Mouse (Mus musculus) mature B cell (primary cell): ENCODE results near the gene Ssh2.

Experiments used
- in situ Hi-C: fragments of 300-500 bp; cut with MboI; formaldehyde crosslinking; loops from 2 replicates; pipeline ENCODE4 v1.14.3; 2019

Ssh2 gene

GRCm38 (mm10) chr11:77215951-77216760 is at the start of gene Ssh2:
Gene Ssh2 (plus strand): TSS chr11:77216287.
- in situ Hi-C loops = no loop called here

GRCm38 (mm10) chr11:77173731-77174130 is 42.4 kb upstream of the Ssh2 start:
- in situ Hi-C loops = no loop called here

- in situ Hi-C loops = no loop called here
Measured at GRCm38 (mm10) chr11:77174531-77174930, 41.6 kb upstream of the Ssh2 start.

- in situ Hi-C loops = no loop called here
Measured at GRCm38 (mm10) chr11:77179771-77180170, 36.3 kb upstream of the Ssh2 start.

- in situ Hi-C loops = no loop called here
Measured at GRCm38 (mm10) chr11:77180886-77181285, 35.2 kb upstream of the Ssh2 start.

- in situ Hi-C loops = no loop called here
Measured at GRCm38 (mm10) chr11:77181528-77181927, 34.6 kb upstream of the Ssh2 start.

GRCm38 (mm10) chr11:77182041-77182440 is 34.0 kb upstream of the Ssh2 start:
- in situ Hi-C loops = no loop called here

- in situ Hi-C loops = no loop called here
Measured at GRCm38 (mm10) chr11:77182616-77183015, 33.5 kb upstream of the Ssh2 start.

GRCm38 (mm10) chr11:77184926-77185325 is 31.2 kb upstream of the Ssh2 start:
- in situ Hi-C loops = no loop called here

GRCm38 (mm10) chr11:77188868-77189267 is 27.2 kb upstream of the Ssh2 start, which contains the start of gene Efcab5:
Gene Efcab5 (minus strand): TSS chr11:77188968.
- in situ Hi-C loops = no loop called here

GRCm38 (mm10) chr11:77193410-77193809 is 22.7 kb upstream of the Ssh2 start:
- in situ Hi-C loops = no loop called here

GRCm38 (mm10) chr11:77193941-77194553 is 22.0 kb upstream of the Ssh2 start:
- in situ Hi-C loops = no loop called here

GRCm38 (mm10) chr11:77194762-77195161 is 21.3 kb upstream of the Ssh2 start:
- in situ Hi-C loops = no loop called here

- in situ Hi-C loops = no loop called here
Measured at GRCm38 (mm10) chr11:77195360-77196109, 20.6 kb upstream of the Ssh2 start.

GRCm38 (mm10) chr11:77196181-77197143 is 19.6 kb upstream of the Ssh2 start:
- in situ Hi-C loops = no loop called here

- in situ Hi-C loops = no loop called here
Measured at GRCm38 (mm10) chr11:77199636-77200035, 16.5 kb upstream of the Ssh2 start.

- in situ Hi-C loops = no loop called here
Measured at GRCm38 (mm10) chr11:77200703-77201102, 15.4 kb upstream of the Ssh2 start.

- in situ Hi-C loops = no loop called here
Measured at GRCm38 (mm10) chr11:77214142-77214692, 1.9 kb upstream of the Ssh2 start.

- in situ Hi-C loops = no loop called here
Measured at GRCm38 (mm10) chr11:77214755-77215154, 1.3 kb upstream of the Ssh2 start.

GRCm38 (mm10) chr11:77215483-77215882 is 604 bp upstream of the Ssh2 start:
- in situ Hi-C loops = no loop called here

GRCm38 (mm10) chr11:77216761-77217130 is 659 bp downstream of the Ssh2 start:
- in situ Hi-C loops = no loop called here
